Mouse (Mus musculus) stomach, embryonic 15.5 days (tissue): ENCODE measurements around the gene Plxna2. TPM values are rescaled to one million over a fixed set of nuclear protein-coding genes. Genes with fewer than 3 reads are reported as not detected.
A peak's percentile ranks its signal among the peaks of the same experiment; 100 is the strongest.

ENCODE experiments used
- ATAC-seq: fragments of 200-750 bp; cut with Nextera tagmentation; 2 replicates; pipeline ENCODE4 v1.8.0; 2017; ENCODE audit warnings: low read depth, moderate number of reproducible peaks, moderate TSS enrichment; ENCODE audit not compliant: insufficient read depth, low FRiP score
- H3K27ac ChIP-seq: fragments of 300-500 bp; sonication (generic); 2 replicates; pipeline ENCODE4 v1.5.1; 2015; ENCODE audit warnings: mild to moderate bottlenecking, inconsistent platforms
- H3K27me3 ChIP-seq: fragments of 300-500 bp; sonication (generic); replicated peaks from 2 replicates; pipeline ENCODE4 v1.6.1; 2015; ENCODE audit warnings: inconsistent platforms
- H3K36me3 ChIP-seq: fragments of 300-500 bp; sonication (generic); 2 replicates; pipeline ENCODE4 v1.6.1; 2015; ENCODE audit warnings: inconsistent platforms
- H3K4me1 ChIP-seq: fragments of 300-500 bp; sonication (generic); 2 replicates; pipeline ENCODE4 v1.6.1; 2015; ENCODE audit warnings: inconsistent platforms
- H3K4me2 ChIP-seq: fragments of 300-500 bp; sonication (generic); 2 replicates; pipeline ENCODE4 v1.6.1; 2015; ENCODE audit warnings: mild to moderate bottlenecking, inconsistent platforms
- H3K4me3 ChIP-seq: fragments of 300-500 bp; sonication (generic); replicated peaks from 2 replicates; pipeline ENCODE4 v1.5.1; 2015; ENCODE audit warnings: inconsistent platforms
- H3K9ac ChIP-seq: fragments of 300-500 bp; sonication (generic); 2 replicates; pipeline ENCODE4 v1.6.1; 2015; ENCODE audit warnings: inconsistent platforms
- H3K9me3 ChIP-seq: fragments of 300-500 bp; sonication (generic); 2 replicates; pipeline ENCODE4 v1.6.1; 2016; ENCODE audit warnings: inconsistent platforms
- WGBS: fragments of 180-500 bp; shearing (Covaris S2); methylation state at CpG from one replicate; pipeline ENCODE4 v1.1.7; 2015; 5-methylcytosine and 5-hydroxymethylcytosine counted together
- polyA plus RNA-seq: library from polyadenylated mRNA; unstranded; fragments of >200 nt; fragmentation: Nextera tagmentation; extraction: Ambion mirVana; gene quantifications from 2 replicates; pipeline ENCODE4 v1.2.1, GENCODE M21; 2015

Gene Plxna2
- polyA plus RNA-seq, 1 experiment from 2014 or later: 6.6 TPM

GRCm38 (mm10) chr1:194613271-194613834, 4.7 kb upstream of the Plxna2 start:
- H3K27me3 ChIP-seq: no peaks in the 10 kb centered on the region
- no peak overlapping the region for H3K4me3 ChIP-seq
- H3K4me2 ChIP-seq: no peak overlapping the region
- no peak overlapping the region for H3K27ac ChIP-seq
- no peaks in the 10 kb centered on the region for H3K9me3 ChIP-seq
- H3K36me3 ChIP-seq: no peaks in the 10 kb centered on the region
- 55% methylated on average over 2 of the region's 2 CpGs for WGBS
- no peak overlapping the region for H3K9ac ChIP-seq
- 0 out of 2 replicates have a peak, but pooled peaks cover 7% of the 10 kb centered on the region for H3K4me1 ChIP-seq
- no peak for ATAC-seq

GRCm38 (mm10) chr1:194613923-194614830, 3.8 kb upstream of the Plxna2 start:
- ATAC-seq: no peak
- no peak overlapping the region for H3K4me3 ChIP-seq
- 77% methylated on average over 5 of the region's 5 CpGs for WGBS

GRCm38 (mm10) chr1:194616136-194616535, 1.9 kb upstream of the Plxna2 start:
- 92% methylated on average over 1 of the region's 1 CpGs for WGBS
- Histone ChIP-seq H3K4me1 (peaks cover 5% of the 10 kb centered on the region; the same call in 1 of the 2 replicates), H3K9ac (no peak overlapping the region), H3K9me3 (no peaks in the 10 kb centered on the region), H3K27me3 (no peaks in the 10 kb centered on the region), H3K36me3 (no peaks in the 10 kb centered on the region), H3K4me2 (no peak overlapping the region), H3K4me3 (no peak overlapping the region), H3K27ac (no peak overlapping the region)
- ATAC-seq: no peak

More at GRCm38 (mm10) chr1:194613923-194614830, 3.8 kb upstream of the Plxna2 start:
- Histone ChIP-seq H3K9ac (no peak overlapping the region), H3K36me3 (no peaks in the 10 kb centered on the region), H3K27me3 (no peaks in the 10 kb centered on the region), H3K9me3 (no peaks in the 10 kb centered on the region), H3K4me1 (0 out of 2 replicates have a peak, but pooled peaks cover 7% of the 10 kb centered on the region), H3K4me2 (no peak overlapping the region), H3K27ac (no peak overlapping the region)

- WGBS: 1% methylated on average over 19 of the region's 19 CpGs
- H3K4me2 ChIP-seq: peak overlapping the region; percentile 97
- H3K27me3 ChIP-seq: no peaks in the 10 kb centered on the region
- peak overlapping the region; percentile 74 for H3K4me3 ChIP-seq
- no peaks in the 10 kb centered on the region for H3K36me3 ChIP-seq
- no peak for ATAC-seq
- H3K4me1 ChIP-seq: peaks cover 24% of the 10 kb centered on the region; the same call in 1 of the 2 replicates
- no peaks in the 10 kb centered on the region for H3K9me3 ChIP-seq
- no peak overlapping the region for H3K27ac ChIP-seq
- H3K9ac ChIP-seq: no peak overlapping the region
Observed at GRCm38 (mm10) chr1:194618841-194619311, 858 bp downstream of the Plxna2 start.

GRCm38 (mm10) chr1:194619353-194620244, 1.6 kb downstream of the Plxna2 start:
- peak; percentile 93 for ATAC-seq
- Histone ChIP-seq H3K4me1 (peaks cover 24% of the 10 kb centered on the region; the same call in 1 of the 2 replicates), H3K9ac (peak overlapping the region; percentile 74), H3K4me2 (peak overlapping the region; percentile 97), H3K27ac (peak overlapping the region; percentile 82), H3K4me3 (peak overlapping the region; percentile 74), H3K9me3 (no peaks in the 10 kb centered on the region), H3K27me3 (no peaks in the 10 kb centered on the region), H3K36me3 (no peaks in the 10 kb centered on the region)
- WGBS: under 1% methylated on average over 62 of the region's 62 CpGs

- peak overlapping the region; percentile 82 for H3K27ac ChIP-seq
- ATAC-seq: peak; percentile 24
- H3K4me3 ChIP-seq: peak overlapping the region; percentile 74
- H3K9me3 ChIP-seq: no peaks in the 10 kb centered on the region
- H3K9ac ChIP-seq: peak overlapping the region; percentile 74
- peak overlapping the region; percentile 97 for H3K4me2 ChIP-seq
- no peaks in the 10 kb centered on the region for H3K36me3 ChIP-seq
- H3K4me1 ChIP-seq: peaks cover 28% of the 10 kb centered on the region; the same call in 1 of the 2 replicates
- no peaks in the 10 kb centered on the region for H3K27me3 ChIP-seq
- under 1% methylated on average over 56 of the region's 56 CpGs for WGBS
Observed at GRCm38 (mm10) chr1:194620245-194620991, 2.4 kb downstream of the Plxna2 start.

GRCm38 (mm10) chr1:194622174-194622573, 4.2 kb downstream of the Plxna2 start:
- 59% methylated on average over 3 of the region's 3 CpGs for WGBS
- Histone ChIP-seq H3K36me3 (no peaks in the 10 kb centered on the region), H3K27ac (no peak overlapping the region), H3K4me3 (peak overlapping the region; percentile 3; the same call in 1 of the 2 replicates), H3K9ac (no peak overlapping the region), H3K4me1 (peaks cover 39% of the 10 kb centered on the region), H3K9me3 (no peaks in the 10 kb centered on the region), H3K27me3 (no peaks in the 10 kb centered on the region), H3K4me2 (peak overlapping the region; percentile 97)
- no peak for ATAC-seq

GRCm38 (mm10) chr1:194622677-194623076, 4.7 kb downstream of the Plxna2 start:
- Histone ChIP-seq H3K4me1 (peaks cover 39% of the 10 kb centered on the region), H3K9me3 (no peaks in the 10 kb centered on the region), H3K4me3 (peak overlapping the region; percentile 3; the same call in 1 of the 2 replicates), H3K36me3 (no peaks in the 10 kb centered on the region), H3K4me2 (peak overlapping the region; percentile 97), H3K9ac (no peak overlapping the region), H3K27me3 (no peaks in the 10 kb centered on the region), H3K27ac (peak overlapping the region; percentile 7; the same call in 1 of the 2 replicates)
- 51% methylated on average over 2 of the region's 2 CpGs for WGBS
- ATAC-seq: no peak

- H3K27ac ChIP-seq: 0 out of 2 replicates have a peak overlapping the region, but pooled peaks have one; percentile 6
- no peaks in the 10 kb centered on the region for H3K36me3 ChIP-seq
- no peaks in the 10 kb centered on the region for H3K9me3 ChIP-seq
- H3K27me3 ChIP-seq: no peaks in the 10 kb centered on the region
- H3K4me1 ChIP-seq: peaks cover 39% of the 10 kb centered on the region
- 0 out of 2 replicates have a peak, but pooled peaks have one; percentile 8 for ATAC-seq
- H3K9ac ChIP-seq: no peak overlapping the region
- no peak overlapping the region for H3K4me3 ChIP-seq
- H3K4me2 ChIP-seq: 0 out of 2 replicates have a peak overlapping the region, but pooled peaks have one; percentile 26
- whole genome bisulfite sequencing: 67% methylated on average over 3 of the region's 3 CpGs
Observed at GRCm38 (mm10) chr1:194623641-194624040, 5.6 kb downstream of the Plxna2 start.

- 35% methylated on average over 2 of the region's 2 CpGs for WGBS
- Histone ChIP-seq H3K4me3 (no peak overlapping the region), H3K27me3 (no peaks in the 10 kb centered on the region), H3K36me3 (no peaks in the 10 kb centered on the region), H3K4me1 (peaks cover 38% of the 10 kb centered on the region), H3K27ac (0 out of 2 replicates have a peak overlapping the region, but pooled peaks have one; percentile 6), H3K9ac (no peak overlapping the region), H3K9me3 (no peaks in the 10 kb centered on the region), H3K4me2 (peak overlapping the region; percentile 26; the same call in 1 of the 2 replicates)
- no peak for ATAC-seq
Observed at GRCm38 (mm10) chr1:194624411-194624810, 6.4 kb downstream of the Plxna2 start.
